Mouse (Mus musculus): ENCODE data around the gene Timp2. TPM values are rescaled to one million over a fixed set of nuclear protein-coding genes. Genes with fewer than 3 reads are reported as not detected.
"Not testable (repeated sequence)": the region's sequence is repeated elsewhere in the genome, so short reads cannot be mapped to it uniquely, and the experiment has no call there.

Timp2 gene
- polyA plus RNA-seq, 3 experiments from 2014 or later, result 6.1 to 17.3 (median 16.4) TPM

DNA sequence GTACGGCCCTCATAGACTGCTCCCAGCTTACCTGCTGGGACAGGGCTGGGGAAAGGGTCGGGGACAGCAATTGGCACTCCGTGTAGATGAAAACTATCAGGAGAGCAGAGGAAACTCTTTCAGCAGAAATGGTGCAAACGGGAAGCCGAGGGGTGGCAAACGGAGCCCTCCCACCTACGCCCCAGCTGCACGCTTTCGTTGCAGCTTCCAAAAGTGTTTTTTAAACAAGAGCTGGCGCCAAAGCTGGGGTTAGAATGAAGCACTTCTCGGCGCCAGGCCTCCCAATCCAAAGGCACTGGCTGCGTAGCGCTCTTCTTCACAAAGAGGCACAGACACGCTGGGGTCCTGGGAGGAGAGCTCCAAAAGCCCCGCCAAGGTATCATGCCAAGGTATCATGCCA is 24.8 kb downstream of the Timp2 start:
- no peak for ATAC-seq

DNA sequence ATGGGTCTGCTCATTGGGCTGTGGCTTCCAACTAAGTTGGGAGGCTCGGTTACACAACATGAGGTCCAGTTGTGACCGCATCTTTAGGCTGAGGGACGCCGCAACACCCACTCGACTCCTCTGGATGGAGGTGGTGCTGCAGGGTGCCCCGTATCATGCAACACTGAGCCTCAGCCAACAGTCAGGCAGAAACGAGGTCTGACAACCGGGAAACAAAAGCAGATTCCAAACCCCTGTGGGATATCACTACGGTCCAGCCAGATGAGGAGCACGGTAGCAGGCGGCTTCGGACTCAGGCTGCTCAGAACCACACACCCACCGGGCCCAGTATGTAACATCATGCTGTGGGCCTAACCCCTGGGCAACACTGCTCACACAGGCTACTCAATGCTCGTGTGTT is 25.2 kb downstream of the Timp2 start:
- no peak for ATAC-seq

DNA sequence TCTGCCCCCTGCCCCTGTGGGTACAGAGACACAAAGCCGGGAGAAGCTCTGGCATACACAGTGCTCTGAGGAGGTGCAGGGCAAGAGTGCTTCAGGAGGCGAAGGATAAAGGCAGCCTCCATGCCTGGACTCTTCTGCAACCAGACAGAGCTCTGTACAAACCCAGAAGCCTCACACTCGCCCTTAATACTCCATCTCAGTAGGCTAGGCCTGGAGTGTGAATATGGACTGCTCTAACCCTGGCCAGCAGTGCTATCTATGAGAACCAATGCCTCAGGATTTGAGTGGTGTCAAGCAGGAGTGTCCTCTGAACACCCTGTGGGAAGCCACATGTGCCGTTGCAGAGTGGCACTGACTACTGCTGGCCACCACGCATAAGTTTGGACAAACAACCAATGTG is 26.6 kb downstream of the Timp2 start:
- no peak for ATAC-seq

DNA sequence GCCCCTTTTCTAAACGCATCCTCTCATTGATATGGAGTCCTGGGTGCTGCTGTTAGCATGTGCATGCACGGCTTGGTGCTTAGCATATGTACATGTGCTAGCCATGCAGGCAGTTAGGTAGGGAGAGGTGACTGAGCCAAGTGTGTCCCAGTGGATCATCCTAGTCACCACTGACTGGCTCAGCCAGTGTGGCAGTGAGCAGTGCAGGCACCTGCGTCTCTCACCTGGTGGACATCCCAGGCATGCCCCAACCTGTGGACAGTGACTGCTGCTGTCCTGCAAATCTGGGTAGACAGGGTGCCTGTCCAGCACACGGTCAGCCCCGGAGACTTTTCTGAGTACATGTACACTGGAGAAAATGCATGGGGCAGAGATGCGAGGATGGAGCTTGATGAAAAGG is 27.0 kb downstream of the Timp2 start:
- ATAC-seq, result no peak

DNA sequence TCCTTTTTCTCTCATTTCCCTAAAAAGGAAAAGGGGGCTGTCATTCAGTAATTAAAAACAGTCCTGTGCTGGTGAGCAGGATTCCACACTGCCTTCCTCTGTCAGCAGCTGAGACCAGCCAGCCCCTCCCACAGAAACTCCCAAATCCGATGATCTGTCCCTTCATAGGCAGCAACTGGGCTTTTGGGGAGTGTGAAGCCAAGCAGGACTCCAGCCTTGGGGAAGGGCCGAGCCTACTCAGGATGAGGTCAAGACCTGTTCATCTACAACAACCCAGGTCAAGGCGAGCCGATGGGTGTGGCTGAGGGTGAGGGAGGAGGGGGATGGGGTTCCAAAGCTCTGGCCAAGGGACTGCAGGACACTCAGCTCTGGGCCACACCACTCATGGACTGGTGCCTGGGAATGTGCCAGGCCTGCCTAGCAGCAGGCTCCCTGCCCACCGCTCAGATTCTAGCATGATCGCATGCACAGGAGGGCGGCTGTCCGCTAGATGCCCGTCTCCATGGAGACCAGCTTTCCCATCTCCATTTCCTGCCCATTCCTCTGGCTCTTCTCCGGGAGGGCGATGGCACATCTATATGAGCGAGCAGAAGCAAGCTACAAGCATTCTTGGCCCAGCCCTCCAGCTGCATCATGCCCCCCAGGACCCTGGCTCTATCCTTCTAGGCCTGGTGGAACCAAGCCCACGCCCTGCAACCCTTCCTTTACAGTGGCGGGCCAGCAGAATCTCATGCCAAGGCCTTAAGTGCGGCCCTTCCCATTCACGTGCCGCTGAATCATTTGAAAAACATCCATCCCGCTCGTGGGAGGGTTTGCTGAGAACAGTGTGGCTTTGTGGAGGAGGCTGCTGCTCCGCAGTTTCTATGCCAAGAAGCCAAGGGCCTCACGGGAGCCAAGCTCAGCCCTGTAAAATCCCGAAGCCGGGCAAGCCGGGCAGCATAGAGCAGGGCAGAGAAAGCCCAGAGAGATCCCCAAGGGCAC is 28.3 kb downstream of the Timp2 start:
- no peak for ATAC-seq

DNA sequence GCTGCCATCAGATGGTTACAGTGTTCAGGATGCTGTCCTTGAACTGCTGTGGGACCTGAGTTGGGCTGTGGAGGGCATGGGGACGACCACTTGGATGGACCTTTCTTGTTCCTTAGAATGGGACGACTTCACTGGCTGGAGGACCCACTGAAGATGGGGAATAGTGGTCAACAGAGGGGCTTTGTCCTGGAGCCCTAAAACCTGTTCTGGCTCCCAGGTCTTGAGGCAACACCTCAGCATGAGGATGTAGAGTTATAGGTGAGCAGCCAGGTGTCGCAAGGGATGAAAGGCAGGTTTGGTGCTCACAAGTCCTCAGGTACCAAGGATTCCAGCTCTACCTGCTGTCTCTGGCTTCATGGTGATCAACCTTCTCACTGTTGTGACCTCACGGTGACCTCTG is 29.0 kb downstream of the Timp2 start:
- no peak for ATAC-seq

DNA sequence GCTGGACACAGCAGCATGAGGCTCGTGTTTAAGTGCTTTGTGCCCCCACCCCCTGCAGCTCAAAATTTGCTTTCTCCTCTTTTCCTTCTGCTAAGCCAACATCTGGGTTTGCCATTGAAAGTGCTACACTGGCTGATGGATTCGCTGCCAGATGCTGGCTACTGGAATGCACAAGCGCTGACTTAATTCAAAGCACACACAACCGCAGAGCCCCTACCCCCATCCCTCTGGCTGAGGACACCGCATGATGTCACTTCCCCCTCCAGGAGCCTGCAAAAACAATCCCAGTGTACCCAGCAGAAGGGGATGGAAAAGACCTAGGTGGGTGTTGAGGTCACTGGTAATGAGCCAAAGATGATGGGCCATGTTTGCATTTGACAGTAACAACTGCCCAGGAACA is 31.0 kb downstream of the Timp2 start:
- ATAC-seq, result no peak

DNA sequence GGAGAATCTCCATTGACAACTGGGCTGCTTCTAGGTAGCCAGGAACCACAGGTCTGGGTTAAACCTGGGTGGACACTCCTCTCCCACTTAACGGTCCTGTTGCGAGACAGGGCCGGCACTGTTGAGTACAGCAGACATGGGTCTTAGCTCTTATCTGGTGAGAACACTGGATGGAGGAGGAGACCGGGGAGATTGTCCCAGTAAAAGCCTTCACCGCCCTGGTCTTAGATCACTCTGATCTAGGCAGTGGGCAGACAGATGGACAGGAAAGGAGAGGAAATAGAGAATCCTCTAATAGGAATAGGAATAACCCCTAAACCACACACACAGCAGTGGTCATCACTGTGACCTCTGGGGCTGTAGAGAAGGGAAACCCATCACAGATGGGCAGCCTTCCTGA is 31.6 kb downstream of the Timp2 start:
- ATAC-seq, result no peak

DNA sequence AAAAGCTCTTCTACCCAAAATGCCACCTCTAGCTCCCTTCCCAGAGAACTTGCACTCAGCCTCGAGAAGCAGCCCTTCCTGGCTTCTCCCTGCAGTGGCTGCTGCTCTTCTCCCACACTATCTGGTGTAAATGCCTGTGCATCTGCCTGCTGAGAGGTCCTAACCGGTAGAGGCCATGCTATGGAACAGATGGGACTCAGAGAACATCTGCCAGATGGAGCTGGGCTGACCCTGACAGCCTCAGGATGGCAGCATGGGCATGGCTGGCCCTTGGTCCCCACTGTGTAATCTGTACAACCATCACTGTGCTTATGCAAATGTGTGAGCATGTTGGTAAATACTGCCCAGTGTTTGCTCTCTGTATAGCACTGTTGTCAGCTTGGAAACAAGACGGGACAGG is 32.9 kb downstream of the Timp2 start:
- ATAC-seq, result no peak

DNA sequence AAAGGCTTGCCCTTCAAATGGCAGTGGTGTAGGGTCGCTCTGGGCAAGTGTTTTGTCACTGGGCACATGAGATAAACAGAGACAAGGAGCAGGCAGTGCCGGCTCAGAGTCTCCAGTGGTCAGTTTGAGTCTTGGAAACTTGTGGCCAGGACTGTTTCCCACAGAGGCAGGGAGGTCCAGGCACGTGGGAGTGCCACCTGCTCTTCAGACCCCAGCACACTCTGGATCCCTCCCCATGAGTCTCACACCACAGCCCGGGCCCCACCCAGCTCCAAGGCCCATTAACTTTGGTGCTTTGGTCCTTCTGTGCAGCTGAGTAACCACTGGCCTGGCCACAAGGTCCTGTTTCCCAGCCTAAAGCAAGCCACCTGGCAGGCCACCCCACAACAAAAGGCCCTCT is 33.6 kb downstream of the Timp2 start:
- no peak for ATAC-seq

DNA sequence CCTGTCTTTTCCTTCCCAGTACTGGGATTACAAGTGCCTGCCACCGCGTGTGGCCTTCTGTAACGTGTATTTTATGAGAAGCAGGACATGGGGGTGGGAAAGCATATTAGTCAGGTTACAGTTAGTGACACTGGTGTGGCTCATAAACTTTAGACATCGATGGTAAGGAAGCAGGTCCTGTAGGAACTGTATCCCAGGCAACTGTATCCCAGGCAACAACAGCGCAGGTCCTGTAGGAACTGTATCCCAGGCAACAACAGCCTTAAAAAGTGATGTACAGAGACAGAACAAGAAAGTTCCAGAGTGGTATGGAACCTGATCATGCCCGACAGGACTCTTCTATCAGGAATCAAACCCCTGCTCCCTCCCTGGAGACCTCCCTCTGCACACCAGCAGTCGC is 34.0 kb downstream of the Timp2 start:
- ATAC-seq, result no peak

DNA sequence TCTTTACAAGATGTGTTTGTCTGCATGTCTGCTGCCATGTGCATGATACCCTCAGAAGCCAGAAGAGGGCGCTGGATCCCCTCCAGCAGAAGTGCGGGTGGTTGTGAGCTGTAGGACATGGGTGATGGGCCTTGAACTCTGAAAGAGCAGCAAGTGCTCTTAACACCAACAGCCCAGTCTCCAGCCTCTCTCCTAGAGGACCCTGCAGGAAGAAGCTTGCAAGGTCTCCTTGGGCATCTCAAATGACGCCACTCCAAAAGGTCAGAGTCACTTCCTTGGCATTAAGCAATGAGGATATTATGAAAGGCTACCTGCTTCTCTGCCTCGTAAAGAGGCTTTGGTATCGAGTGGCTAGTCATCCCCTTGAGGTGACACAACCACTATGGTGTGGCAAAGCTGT is 36.9 kb downstream of the Timp2 start:
- ATAC-seq, result peak; percentile 54

DNA sequence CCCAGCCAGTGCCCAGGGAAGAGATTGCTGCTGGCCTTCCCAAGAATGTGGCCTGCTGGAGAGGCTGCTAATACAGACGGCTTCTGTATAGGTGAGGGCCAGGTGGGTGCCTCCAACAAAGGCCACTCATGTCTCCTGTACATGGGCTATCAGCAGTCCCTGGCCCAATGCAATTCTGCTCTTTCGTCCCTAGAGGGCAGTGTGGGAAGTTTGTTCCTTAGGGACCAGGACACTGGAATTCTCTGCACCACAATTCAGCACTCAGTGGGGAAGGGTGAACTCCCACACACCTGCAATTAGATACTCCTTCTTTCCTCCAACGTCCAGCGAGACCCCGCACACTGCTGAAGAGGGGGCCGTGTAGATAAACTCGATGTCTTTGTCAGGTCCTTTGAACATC is 38.4 kb downstream of the Timp2 start:
- no peak for ATAC-seq

DNA sequence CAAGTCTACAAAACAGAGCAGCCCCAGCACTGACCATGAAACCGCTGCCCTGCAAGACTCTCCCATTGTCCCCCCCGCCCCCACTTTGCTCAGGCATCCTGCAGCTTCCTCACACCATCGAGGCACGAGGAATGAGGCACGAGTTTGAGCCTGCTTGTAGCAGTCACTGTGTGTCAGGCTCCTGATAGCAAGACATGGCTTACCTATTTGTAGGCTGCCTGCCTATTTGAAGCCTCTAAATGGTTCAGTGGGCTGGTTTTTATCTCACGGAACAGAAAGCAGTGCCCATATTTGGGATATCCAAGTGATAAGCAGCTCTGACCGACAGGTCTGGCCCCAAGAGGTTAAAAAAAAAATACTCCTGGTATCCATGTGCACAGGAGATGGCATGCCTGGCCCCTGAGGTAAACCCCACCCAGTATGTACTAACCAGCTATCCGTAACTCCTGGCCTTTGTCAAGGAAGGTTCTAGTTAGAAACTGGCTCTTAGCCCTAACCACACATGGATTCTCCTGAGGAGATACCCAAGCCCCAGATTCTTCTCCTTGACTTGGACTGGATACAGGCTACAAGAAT is 39.2 kb downstream of the Timp2 start:
- ATAC-seq, result no peak

DNA sequence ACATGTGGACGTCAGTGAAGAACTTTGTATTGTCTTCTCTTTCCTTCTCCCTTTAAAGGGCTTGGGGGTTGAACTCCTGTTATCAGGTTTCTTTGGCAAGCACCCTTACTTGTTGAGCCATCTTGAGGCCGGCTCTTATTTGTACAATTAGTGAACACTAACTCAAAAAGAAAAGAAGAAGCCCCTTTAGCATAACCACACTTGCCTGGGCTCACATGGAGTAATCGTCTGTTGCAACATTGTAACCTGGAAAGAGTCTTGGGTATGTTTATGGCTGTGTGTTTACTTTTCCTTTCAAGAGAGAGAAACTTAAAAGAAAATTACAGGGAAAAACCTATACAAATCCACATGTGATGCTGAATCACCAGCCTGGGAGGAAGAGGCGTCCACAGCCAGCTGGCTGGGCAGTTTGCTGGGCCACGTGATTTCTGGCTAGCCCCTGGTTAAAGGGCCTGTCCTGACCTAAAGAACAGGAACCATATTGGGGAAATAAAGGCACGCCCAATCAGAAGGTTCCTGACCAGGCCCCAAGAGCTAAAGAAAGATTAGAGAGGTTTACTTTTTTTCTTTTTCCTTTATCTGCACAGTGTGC is 43.3 kb downstream of the Timp2 start:
- ATAC-seq, result no peak

DNA sequence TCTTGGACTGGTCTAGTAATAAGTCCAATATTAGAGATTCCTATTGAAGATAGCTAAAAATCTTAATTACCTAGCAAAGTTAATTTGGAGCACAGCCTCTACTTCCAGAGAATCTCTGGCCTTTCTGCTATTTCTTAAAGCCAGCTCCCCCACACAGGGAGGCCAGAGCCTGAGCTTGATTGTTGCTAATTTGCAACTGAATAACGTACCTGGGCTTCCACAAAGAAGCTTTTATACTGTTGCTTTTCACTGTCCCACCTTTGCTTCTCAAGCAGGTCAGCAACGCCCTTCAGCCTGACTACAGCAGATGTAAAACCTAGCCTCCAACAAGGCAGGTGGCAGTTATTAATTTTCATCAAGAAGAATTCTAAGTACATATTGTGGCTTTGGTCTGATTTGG is 47.6 kb downstream of the Timp2 start:
- not testable (repeated sequence) for ATAC-seq

DNA sequence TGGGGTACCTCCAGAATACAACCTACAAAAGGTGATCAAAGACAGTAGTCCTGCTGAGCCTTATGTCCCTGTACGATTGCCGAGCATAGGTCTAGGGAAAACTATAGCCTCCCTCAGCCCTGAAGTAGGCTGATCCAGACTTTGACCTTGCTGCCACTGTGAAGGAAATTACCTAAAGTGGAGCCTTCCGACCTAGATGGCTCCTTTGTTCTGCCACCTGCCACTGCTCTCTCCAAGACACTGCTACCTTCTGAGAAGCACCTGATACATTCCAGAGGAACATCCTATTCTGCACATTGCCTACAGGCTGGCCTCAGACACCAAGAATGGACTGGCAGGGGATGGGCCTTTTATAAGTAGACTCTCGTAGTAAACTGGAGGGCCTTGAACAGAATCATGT is 51.6 kb downstream of the Timp2 start:
- ATAC-seq, result not testable (repeated sequence)

DNA sequence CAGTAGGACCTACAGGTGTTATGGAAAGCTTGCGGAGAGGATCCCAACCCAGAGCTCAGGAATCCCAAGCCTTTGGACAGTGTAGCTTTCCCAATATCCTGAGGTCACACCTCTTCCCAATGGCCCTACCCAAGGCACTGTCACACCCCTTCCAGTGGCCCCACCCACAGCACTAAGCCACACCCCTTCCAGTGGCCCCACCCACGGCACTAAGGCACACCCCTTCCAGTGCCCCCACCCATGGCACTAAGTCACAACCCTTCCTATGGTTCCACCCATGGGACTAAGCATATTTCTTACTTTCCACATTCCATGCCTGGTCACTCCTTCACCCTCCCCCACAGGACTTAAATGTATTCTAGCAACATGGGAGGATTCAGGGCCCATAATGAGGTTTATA is 56.7 kb downstream of the Timp2 start:
- no peak for ATAC-seq

DNA sequence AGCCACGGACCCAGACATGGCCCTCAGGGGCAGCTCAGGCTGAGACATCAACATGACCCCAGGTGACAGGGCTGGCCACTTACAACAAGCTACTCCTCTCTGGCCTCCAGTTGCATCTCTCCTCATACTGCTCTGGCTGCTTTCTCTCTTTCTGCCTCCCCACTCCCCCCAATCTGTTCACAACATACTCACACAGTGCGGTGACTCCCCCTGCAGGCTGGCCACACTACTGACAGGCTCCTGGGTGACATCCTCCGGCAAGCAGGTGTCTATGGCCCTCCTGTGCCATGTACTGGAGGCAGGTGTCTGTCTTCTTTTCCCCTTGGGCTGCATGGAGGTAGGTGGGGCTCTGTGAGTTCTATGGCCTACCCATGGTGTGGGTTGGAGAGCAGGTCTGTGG is 57.6 kb downstream of the Timp2 start:
- no peak for ATAC-seq

DNA sequence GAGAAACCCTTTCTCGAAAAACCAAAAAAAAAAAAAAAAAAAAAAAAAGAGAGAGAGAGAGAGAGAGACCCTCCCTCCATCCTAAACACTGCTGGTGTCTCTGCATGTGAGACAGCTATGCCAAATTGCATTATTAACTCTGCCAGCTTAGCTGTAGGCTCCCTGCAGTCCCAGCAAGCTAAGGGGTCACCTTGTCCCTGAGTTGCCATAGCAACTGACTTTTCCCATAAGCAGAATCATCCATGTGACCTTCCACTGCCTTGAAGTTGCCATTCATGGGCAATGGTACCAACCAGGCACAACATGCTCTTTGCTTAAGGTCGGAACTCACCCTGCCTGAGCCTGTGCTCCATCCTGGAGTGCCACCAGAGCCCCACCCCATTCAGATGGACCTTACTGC is 60.5 kb downstream of the Timp2 start:
- no peak for ATAC-seq

DNA sequence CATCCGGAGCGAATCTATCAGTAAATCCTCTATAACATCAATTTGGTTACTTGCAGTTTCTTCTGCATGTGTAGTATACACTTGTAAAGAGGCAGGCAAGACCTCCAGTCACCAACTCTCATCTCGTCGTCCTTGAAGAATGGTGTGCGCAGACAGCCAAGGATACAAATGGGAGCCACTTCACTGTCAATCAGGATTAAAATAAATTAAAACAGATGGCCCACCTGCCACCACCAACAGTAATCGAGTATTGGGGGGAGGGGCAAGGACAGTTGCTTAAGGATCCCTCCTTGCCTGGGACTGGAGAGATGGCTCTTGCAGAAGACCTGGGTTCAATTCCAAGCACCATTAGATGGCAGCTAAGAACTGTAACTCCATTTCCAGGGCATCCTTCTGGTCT is 62.9 kb downstream of the Timp2 start:
- no peak for ATAC-seq

DNA sequence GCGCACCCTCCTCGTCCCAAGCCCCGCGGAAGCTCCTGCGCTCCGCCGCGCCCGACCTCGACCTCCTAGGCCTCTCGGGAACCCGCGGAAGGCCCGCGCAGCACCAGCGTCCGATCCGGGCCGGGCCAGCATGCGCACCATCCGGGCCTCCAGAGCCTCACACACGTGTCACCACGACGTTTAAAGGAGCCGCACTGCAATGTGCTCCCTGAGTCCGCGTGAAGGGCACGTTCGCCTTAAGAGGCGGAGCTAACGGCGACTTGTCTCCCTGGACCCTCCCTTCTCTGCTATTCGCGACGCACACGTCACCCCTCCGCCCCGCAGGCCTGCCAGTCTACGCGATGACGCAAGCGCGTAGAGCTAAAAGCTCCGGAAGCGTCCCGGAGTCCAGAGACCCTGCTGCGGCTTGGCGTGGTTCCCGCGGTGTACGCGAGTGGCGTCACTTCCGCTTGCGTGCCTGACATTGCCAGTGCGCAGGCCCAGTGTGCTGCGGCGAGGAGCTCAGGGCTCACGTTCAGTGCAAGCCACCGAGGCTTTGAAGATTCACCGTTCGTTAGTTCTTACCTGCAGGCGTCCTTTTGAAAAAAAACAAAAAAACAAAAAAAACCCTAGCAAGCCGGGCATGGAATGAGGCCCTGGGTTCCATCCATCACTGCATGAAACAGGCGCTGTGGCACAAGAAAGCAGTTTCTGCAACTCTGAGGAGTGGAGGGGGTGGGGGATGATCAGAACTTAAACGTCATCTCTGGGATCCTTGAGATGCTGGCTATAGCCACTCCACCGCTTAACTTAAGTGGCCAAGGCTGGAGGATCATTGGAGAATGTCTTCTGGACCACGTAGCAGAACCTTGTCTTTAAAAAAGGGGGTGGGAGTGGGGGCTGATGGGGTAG is 65.3 kb downstream of the Timp2 start, which contains the start of gene Usp36:
Usp36 (minus strand) TSS at position 246 of the 891 bp plus-strand sequence.
- ATAC-seq, result peak; percentile 96

DNA sequence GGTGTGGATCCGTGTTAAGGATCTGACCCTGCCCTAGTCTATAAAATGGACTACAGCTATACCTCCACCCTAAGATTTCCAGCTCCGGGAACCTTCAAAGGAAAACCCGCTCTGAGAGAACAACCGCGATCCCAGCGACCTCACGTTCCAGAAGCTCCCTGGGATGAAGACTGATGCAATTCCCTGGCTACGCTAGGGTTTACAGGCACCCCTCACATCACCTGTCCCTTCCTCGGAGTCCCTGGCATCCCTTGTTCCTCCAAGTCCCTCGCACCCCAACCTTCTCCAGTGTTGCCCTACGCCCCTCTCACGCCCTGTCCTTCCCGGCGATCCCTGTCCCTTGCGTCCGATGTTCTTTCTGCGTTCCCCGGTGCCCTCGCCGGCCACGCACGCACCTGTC is 66.0 kb downstream of the Timp2 start:
- ATAC-seq, result no peak

Data from inflammation-experienced regulatory T-cells, adult 6 months (primary cell).